Mouse (Mus musculus) E14TG2a.4 (cell line): ENCODE data around the gene Zfp111.

Source experiments
- H3K27me3 ChIP-seq: 2 replicates; pipeline ENCODE4 v1.6.1; 2014; ENCODE audit warnings: low read length, control low read depth; ENCODE audit not compliant: insufficient read depth
- H3K36me3 ChIP-seq: 2 replicates; pipeline ENCODE4 v1.6.1; 2014; ENCODE audit warnings: low read length, control low read depth; ENCODE audit not compliant: insufficient read depth
- H3K4me1 ChIP-seq: replicated peaks from 2 replicates; pipeline ENCODE4 v1.6.1; 2014; ENCODE audit warnings: low read depth, low read length, control low read depth
- H3K4me3 ChIP-seq: replicated peaks from 2 replicates; pipeline ENCODE4 v1.5.1; 2014; ENCODE audit warnings: mild to moderate bottlenecking, low read length
- H3K9me3 ChIP-seq: 2 replicates; pipeline ENCODE4 v1.6.1; 2014; ENCODE audit warnings: low read length, control low read depth
- CTCF ChIP-seq: conservative IDR thresholded peaks from 2 replicates; pipeline ENCODE4 v1.5.1; 2014; ENCODE audit warnings: low read length
- NANOG ChIP-seq: IDR thresholded peaks from 2 replicates; pipeline ENCODE4 v1.6.1; 2014; ENCODE audit warnings: borderline replicate concordance, low read length, mixed read lengths
- POU5F1 ChIP-seq: IDR thresholded peaks from 2 replicates; pipeline ENCODE4 v1.6.1; 2014; ENCODE audit warnings: low read length, borderline replicate concordance

Gene Zfp111

GRCm38 (mm10) chr7:24211343-24211742 is at the start of gene Zfp111:
Gene Zfp111, minus strand, starts transcription at chr7:24211443.
- Histone ChIP-seq H3K27me3 (no peaks in the 10 kb centered on the region), H3K36me3 (0 out of 2 replicates have a peak, but pooled peaks cover under 1% of the 10 kb centered on the region), H3K4me1 (peaks cover 12% of the 10 kb centered on the region), H3K4me3 (no peak within 1 kb of the TSS), H3K9me3 (no peaks in the 10 kb centered on the region)
- TF ChIP-seq NANOG (no peak), POU5F1 (no peak), CTCF (no peak)

- Histone ChIP-seq H3K36me3 (peaks cover 10% of the 10 kb centered on the region), H3K4me1 (peaks cover 6% of the 10 kb centered on the region), H3K27me3 (no peaks in the 10 kb centered on the region), H3K9me3 (no peaks in the 10 kb centered on the region), H3K4me3 (no peak overlapping the region)
- TF ChIP-seq POU5F1, result no peak
- TF ChIP-seq NANOG, result no peak
- TF ChIP-seq CTCF, result no peak
Measured at GRCm38 (mm10) chr7:24260000-24260312, 48.7 kb upstream of the Zfp111 start.

DNA sequence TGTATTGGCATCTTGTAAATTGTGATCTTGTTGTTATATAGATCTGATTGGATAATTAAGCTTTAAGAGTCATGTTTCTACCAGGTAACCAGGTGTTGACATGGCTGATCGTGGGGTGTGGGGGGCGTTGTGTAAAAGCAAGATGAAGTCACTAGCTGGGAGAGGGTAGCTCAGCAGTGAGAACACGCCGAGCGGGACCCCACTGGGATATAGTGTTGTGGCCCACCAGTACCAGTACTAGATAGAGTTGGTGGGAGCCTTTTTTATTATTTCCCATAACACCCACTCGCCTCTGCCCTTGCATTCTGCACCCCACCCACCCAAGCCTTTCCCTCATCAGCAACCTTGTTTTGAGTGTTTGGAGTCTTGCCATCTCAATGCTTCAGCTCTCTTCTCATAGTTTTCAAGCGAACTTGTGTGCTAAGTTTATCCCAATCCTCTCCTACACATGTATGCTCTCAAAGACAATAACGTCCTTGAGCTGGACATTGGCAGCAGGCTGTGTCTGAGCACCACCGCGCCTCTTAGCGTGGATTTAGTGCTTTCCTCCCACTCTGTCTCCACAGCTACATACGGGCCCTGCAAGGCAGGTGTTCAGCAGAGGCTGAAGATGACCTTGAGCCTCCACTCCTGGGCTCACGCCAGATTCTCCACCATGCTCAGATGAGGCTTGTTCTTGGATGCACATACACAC is 48.2 kb upstream of the Zfp111 start:
- Histone ChIP-seq H3K36me3 (peaks cover 10% of the 10 kb centered on the region), H3K4me1 (peaks cover 10% of the 10 kb centered on the region), H3K9me3 (no peaks in the 10 kb centered on the region), H3K4me3 (no peak overlapping the region), H3K27me3 (no peaks in the 10 kb centered on the region)
- TF ChIP-seq CTCF (no peak), POU5F1 (no peak), NANOG (no peak)

GRCm38 (mm10) chr7:24254633-24255474 is 43.6 kb upstream of the Zfp111 start, which contains the start of gene Zfp108:
Gene Zfp108, plus strand, starts transcription at chr7:24254794.
- Histone ChIP-seq H3K9me3 (peaks cover 14% of the 10 kb centered on the region), H3K4me3 (peak within 1 kb of the TSS; percentile 75), H3K27me3 (0 out of 2 replicates have a peak, but pooled peaks cover 6% of the 10 kb centered on the region), H3K36me3 (no peaks in the 10 kb centered on the region; the same call in 1 of the 2 replicates), H3K4me1 (peaks cover 20% of the 10 kb centered on the region)
- TF ChIP-seq POU5F1 (no peak), NANOG (no peak), CTCF (no peak)

DNA sequence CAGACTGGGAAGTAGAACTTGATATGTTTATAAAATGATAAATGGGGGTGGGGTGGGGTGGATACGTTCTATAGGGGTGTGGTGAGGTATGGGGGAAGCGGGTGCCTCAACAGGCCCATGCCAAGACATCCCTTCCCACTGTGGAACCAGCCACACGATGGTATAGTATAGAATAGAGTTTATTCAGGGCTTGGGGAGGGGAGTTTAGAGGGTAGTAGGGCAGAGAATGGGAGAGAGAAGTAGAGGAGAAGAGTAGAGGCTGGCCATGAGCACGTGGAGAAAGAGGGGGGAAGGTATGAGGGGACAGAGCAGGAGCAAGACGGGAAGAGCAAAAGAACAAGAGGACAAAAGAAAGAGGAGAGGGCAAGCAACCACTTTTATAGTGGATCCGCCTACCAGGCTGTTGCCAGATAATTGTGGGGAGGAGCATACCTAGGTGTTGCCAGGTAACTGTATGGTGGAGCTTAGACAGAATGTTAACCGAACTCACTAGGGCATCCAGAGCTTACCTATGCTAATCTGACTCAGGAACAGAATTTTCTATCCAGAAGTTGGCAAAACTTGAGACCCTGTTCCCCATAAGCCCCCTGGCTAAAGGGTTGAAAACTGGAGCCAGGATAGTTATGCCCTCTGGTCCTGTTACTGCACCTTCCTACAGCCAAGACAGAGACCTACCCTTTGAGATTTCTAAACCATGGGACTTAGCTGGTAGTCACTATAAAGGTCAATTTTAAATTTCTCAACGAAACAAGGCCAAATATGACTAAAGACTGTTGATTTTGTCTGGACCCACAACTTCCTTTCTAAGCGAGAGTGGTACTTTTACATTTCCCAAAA is 42.8 kb upstream of the Zfp111 start:
- Histone ChIP-seq H3K4me3 (peak overlapping the region; percentile 75), H3K36me3 (no peaks in the 10 kb centered on the region), H3K9me3 (peaks cover 17% of the 10 kb centered on the region), H3K27me3 (0 out of 2 replicates have a peak, but pooled peaks cover 6% of the 10 kb centered on the region), H3K4me1 (peaks cover 20% of the 10 kb centered on the region)
- TF ChIP-seq NANOG (no peak), POU5F1 (no peak), CTCF (no peak)

DNA sequence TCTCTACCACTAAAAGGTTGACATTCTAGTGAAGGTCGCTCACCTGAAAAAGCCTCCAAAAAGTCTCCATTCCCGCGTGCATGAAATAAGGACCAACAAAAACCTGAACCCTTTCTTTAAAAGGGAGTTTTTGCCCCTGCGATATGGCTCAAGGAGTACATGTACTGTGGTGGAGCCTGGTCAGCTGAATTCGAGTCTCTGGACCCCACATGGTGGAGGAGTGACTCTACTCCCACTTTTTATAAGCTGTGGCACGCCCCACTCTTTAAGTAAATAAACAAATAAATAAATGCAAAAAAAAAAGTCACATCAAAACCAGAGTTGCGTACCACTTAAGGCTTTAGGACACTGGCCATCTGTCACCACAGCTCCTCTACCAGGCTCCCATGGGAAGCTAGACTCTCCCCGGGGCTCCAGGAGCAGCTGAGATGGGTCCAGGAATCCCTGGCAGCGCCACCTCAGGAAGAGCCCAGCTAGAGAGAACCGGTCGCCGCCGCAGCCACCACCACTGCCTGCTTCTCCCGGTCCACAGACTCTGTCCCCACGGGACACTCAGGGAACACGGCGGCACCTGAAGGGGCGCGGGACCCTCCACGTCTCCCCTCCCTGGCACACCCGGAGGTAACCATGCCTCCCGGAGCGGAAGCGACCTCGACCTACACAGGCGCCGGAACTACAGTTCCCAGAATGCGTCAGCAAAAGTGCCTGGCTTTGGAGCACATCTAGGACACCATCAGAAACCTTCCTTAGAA is 26.0 kb upstream of the Zfp111 start, which contains the start of gene Zfp109:
TSS of gene Zfp109 (minus strand) at position 521 of the 752 bp plus-strand sequence.
- peaks cover 13% of the 10 kb centered on the region for H3K36me3 ChIP-seq
- no peaks in the 10 kb centered on the region for H3K9me3 ChIP-seq
- TF ChIP-seq CTCF (no peak), POU5F1 (no peak), NANOG (no peak)
- peak within 1 kb of the TSS; percentile 87 for H3K4me3 ChIP-seq
- H3K4me1 ChIP-seq, result peaks cover 8% of the 10 kb centered on the region
- H3K27me3 ChIP-seq, result peaks cover 9% of the 10 kb centered on the region

GRCm38 (mm10) chr7:24210296-24210695 is 947 bp downstream of the Zfp111 start:
- Histone ChIP-seq H3K4me3 (no peak overlapping the region), H3K9me3 (no peaks in the 10 kb centered on the region), H3K4me1 (peaks cover 12% of the 10 kb centered on the region), H3K36me3 (peaks cover 9% of the 10 kb centered on the region), H3K27me3 (no peaks in the 10 kb centered on the region)
- no peak for TF ChIP-seq NANOG
- no peak for TF ChIP-seq CTCF
- TF ChIP-seq POU5F1, result no peak
